Mouse (Mus musculus): ENCODE measurements around the gene Alcam. TPM values are rescaled to one million over a fixed set of nuclear protein-coding genes. Genes with fewer than 3 reads are reported as not detected.

The Alcam gene
- polyA plus RNA-seq, 1 experiment from 2014 or later, result 28.1 TPM

DNA sequence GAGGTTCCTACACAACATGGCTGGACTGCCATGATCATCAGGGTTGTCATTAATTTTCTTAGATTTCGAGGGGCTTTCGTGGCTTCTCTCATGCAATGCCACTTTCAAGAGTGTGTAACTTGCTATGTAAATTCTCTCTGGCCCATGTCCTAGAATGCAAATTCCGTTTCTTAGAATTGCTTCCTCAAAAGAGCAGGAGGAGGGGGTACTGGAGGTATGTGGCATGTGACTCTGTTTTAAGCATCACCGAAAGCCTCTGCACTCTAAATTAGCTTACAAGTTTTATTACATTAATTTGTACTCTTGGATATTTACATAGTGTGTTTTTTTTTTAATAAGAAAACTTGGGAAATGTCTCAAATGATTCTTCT, 150.4 kb downstream of the Alcam start:
- DNase-seq (ENCODE audit: low spot score) (no peak), ATAC-seq (replicated peaks; ENCODE audit: insufficient number of reproducible peaks, low FRiP score, low TSS enrichment, low read depth) (no peak)
- Histone ChIP-seq H3K4me1 (ENCODE audit: control insufficient read depth, insufficient read depth, low read length) (no peaks in the 10 kb centered on the region), H3K27ac (replicated peaks; ENCODE audit: low read depth, low read length) (no peak overlapping the region), H3K9ac (replicated peaks; ENCODE audit: low read length) (no peak overlapping the region), H3K4me2 (ENCODE audit: low read depth, low read length) (no peak overlapping the region), H3K4me3 (ENCODE audit: low read depth, low read length) (no peak overlapping the region), H3K9me3 (replicated peaks; ENCODE audit: control insufficient read depth, low read length) (no peaks in the 10 kb centered on the region), H3K36me3 (replicated peaks; ENCODE audit: control insufficient read depth, insufficient read depth, low read depth, low read length) (no peaks in the 10 kb centered on the region), H3K27me3 (ENCODE audit: control insufficient read depth, insufficient read depth, low read length) (no peaks in the 10 kb centered on the region)
- 86% methylated on average over 4 of the region's 4 CpGs for WGBS

DNA sequence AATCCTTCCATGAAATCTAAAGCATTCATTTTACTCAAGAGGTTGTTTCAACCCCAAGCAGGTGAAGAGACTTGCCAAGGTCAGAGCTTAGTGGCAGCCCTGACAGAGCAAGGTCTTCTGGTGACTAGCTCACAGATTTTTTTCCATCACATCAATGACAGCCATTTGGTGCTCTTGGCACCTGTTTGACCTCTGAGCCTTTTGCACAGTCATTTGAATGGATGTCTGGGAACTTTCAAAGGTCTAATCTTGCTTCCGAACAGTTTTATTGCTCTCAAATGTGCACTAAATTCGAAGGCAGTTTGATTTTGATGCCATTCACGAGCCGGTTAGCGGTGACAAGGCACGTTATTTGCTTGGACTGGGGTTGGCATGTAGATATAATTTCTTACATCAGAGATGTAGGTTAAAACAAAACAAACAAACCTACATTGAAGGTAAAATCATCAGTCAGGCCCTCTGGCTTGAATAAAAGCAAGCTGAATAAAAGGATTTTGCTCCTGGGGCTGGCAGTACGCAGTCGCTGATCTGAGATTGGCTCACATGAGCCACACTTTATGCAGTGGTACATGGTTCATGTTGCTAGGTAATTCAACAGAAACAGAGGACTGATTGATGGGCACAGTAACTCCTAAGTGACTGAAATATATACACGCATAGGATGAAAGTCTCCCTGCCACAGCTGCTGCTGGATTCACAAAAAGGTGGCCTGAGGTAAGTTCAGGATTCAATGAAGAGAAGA, 150.9 kb downstream of the Alcam start:
- no peak overlapping the region for H3K9ac ChIP-seq (replicated peaks; ENCODE audit: low read length)
- no peak overlapping the region for H3K27ac ChIP-seq (replicated peaks; ENCODE audit: low read depth, low read length)
- no peak overlapping the region for H3K4me3 ChIP-seq (ENCODE audit: low read depth, low read length)
- H3K4me1 ChIP-seq (ENCODE audit: control insufficient read depth, insufficient read depth, low read length), result no peaks in the 10 kb centered on the region
- no peaks in the 10 kb centered on the region for H3K9me3 ChIP-seq (replicated peaks; ENCODE audit: control insufficient read depth, low read length)
- no peak overlapping the region for H3K4me2 ChIP-seq (ENCODE audit: low read depth, low read length)
- WGBS, result 81% methylated on average over 9 of the region's 9 CpGs
- no peak for ATAC-seq (replicated peaks; ENCODE audit: insufficient number of reproducible peaks, low FRiP score, low TSS enrichment, low read depth)
- H3K27me3 ChIP-seq (ENCODE audit: control insufficient read depth, insufficient read depth, low read length), result no peaks in the 10 kb centered on the region
- DNase-seq (ENCODE audit: low spot score), result no peak
- H3K36me3 ChIP-seq (replicated peaks; ENCODE audit: control insufficient read depth, insufficient read depth, low read depth, low read length), result no peaks in the 10 kb centered on the region

- H3K4me1 ChIP-seq (ENCODE audit: control insufficient read depth, insufficient read depth, low read length), result no peaks in the 10 kb centered on the region
- H3K4me3 ChIP-seq (ENCODE audit: low read depth, low read length), result no peak overlapping the region
- no peak overlapping the region for H3K4me2 ChIP-seq (ENCODE audit: low read depth, low read length)
- no peaks in the 10 kb centered on the region for H3K27me3 ChIP-seq (ENCODE audit: control insufficient read depth, insufficient read depth, low read length)
- WGBS, result 87% methylated on average over 7 of the region's 7 CpGs
- no peaks in the 10 kb centered on the region for H3K36me3 ChIP-seq (replicated peaks; ENCODE audit: control insufficient read depth, insufficient read depth, low read depth, low read length)
- no peaks in the 10 kb centered on the region for H3K9me3 ChIP-seq (replicated peaks; ENCODE audit: control insufficient read depth, low read length)
- H3K9ac ChIP-seq (replicated peaks; ENCODE audit: low read length), result no peak overlapping the region
- no peak overlapping the region for H3K27ac ChIP-seq (replicated peaks; ENCODE audit: low read depth, low read length)
- DNase-seq (ENCODE audit: low spot score) (no peak), ATAC-seq (replicated peaks; ENCODE audit: insufficient number of reproducible peaks, low FRiP score, low TSS enrichment, low read depth) (no peak)
Measured at GRCm38 (mm10) chr16:52301730-52302129, 152.1 kb downstream of the Alcam start.

DNA sequence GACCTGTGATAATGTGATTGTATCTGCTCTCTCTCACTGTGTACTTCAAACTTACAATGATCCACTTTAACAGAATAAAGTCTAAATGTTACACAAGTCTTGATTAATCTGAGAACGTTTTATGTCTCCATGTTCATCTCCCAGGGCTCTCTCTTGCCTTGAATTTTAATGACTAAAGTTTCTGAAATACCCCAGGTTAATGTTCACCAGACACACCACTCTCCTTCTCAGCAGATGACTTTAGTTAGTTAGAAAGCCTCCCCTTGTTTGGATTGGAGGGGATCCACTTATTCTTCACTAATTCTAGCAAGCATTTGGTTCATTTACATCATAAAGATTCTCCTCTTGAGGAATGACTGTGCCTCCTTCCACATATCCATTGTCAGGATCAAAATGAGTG, 157.5 kb downstream of the Alcam start:
- DNase-seq (ENCODE audit: low spot score) (no peak), ATAC-seq (replicated peaks; ENCODE audit: insufficient number of reproducible peaks, low FRiP score, low TSS enrichment, low read depth) (no peak)
- no peaks in the 10 kb centered on the region for H3K4me1 ChIP-seq (ENCODE audit: control insufficient read depth, insufficient read depth, low read length)
- no peaks in the 10 kb centered on the region for H3K9me3 ChIP-seq (replicated peaks; ENCODE audit: control insufficient read depth, low read length)
- no peak overlapping the region for H3K4me3 ChIP-seq (ENCODE audit: low read depth, low read length)
- H3K27ac ChIP-seq (replicated peaks; ENCODE audit: low read depth, low read length), result no peak overlapping the region
- no peak overlapping the region for H3K4me2 ChIP-seq (ENCODE audit: low read depth, low read length)
- H3K9ac ChIP-seq (replicated peaks; ENCODE audit: low read length), result no peak overlapping the region
- WGBS, result 43% methylated on average over 1 of the region's 1 CpGs
- no peaks in the 10 kb centered on the region for H3K36me3 ChIP-seq (replicated peaks; ENCODE audit: control insufficient read depth, insufficient read depth, low read depth, low read length)
- H3K27me3 ChIP-seq (ENCODE audit: control insufficient read depth, insufficient read depth, low read length), result no peaks in the 10 kb centered on the region

- no peak overlapping the region for H3K4me3 ChIP-seq (ENCODE audit: low read depth, low read length)
- no peaks in the 10 kb centered on the region for H3K27me3 ChIP-seq (ENCODE audit: control insufficient read depth, insufficient read depth, low read length)
- H3K36me3 ChIP-seq (replicated peaks; ENCODE audit: control insufficient read depth, insufficient read depth, low read depth, low read length), result no peaks in the 10 kb centered on the region
- no peaks in the 10 kb centered on the region for H3K4me1 ChIP-seq (ENCODE audit: control insufficient read depth, insufficient read depth, low read length)
- no peak for DNase-seq (ENCODE audit: low spot score)
- H3K9me3 ChIP-seq (replicated peaks; ENCODE audit: control insufficient read depth, low read length), result no peaks in the 10 kb centered on the region
- ATAC-seq (replicated peaks; ENCODE audit: insufficient number of reproducible peaks, low FRiP score, low TSS enrichment, low read depth), result no peak
- H3K27ac ChIP-seq (replicated peaks; ENCODE audit: low read depth, low read length), result no peak overlapping the region
- H3K9ac ChIP-seq (replicated peaks; ENCODE audit: low read length), result no peak overlapping the region
- H3K4me2 ChIP-seq (ENCODE audit: low read depth, low read length), result no peak overlapping the region
Measured at GRCm38 (mm10) chr16:52295535-52295934, 158.3 kb downstream of the Alcam start.

GRCm38 (mm10) chr16:52292440-52293048, 161.3 kb downstream of the Alcam start:
- Histone ChIP-seq H3K27me3 (ENCODE audit: control insufficient read depth, insufficient read depth, low read length) (no peaks in the 10 kb centered on the region), H3K4me2 (ENCODE audit: low read depth, low read length) (no peak overlapping the region), H3K4me3 (ENCODE audit: low read depth, low read length) (no peak overlapping the region), H3K9ac (replicated peaks; ENCODE audit: low read length) (no peak overlapping the region), H3K27ac (replicated peaks; ENCODE audit: low read depth, low read length) (no peak overlapping the region), H3K9me3 (replicated peaks; ENCODE audit: control insufficient read depth, low read length) (no peaks in the 10 kb centered on the region), H3K4me1 (ENCODE audit: control insufficient read depth, insufficient read depth, low read length) (no peaks in the 10 kb centered on the region), H3K36me3 (replicated peaks; ENCODE audit: control insufficient read depth, insufficient read depth, low read depth, low read length) (no peaks in the 10 kb centered on the region)
- DNase-seq (ENCODE audit: low spot score) (no peak), ATAC-seq (replicated peaks; ENCODE audit: insufficient number of reproducible peaks, low FRiP score, low TSS enrichment, low read depth) (no peak)
- 86% methylated on average over 3 of the region's 3 CpGs for WGBS

DNA sequence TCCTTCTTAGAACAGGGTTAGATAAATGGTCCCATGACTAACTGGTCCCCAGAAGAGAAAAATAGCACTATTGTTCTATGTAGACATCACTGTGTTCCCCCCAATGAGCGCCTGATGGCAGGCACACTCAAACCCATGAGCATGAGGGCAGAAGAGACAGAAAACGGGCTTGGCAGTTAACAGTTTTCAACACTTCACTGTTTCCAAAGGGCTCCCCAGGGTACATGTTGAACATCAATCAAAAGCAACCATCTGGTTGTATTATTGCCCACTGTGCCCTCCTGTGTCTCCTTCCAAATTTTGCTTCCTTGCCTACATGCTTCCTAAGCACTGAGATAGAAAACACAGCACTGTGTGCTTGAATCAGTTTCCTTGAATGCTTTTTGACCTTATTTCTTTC, 173.7 kb downstream of the Alcam start:
- no peaks in the 10 kb centered on the region for H3K27me3 ChIP-seq (ENCODE audit: control insufficient read depth, insufficient read depth, low read length)
- no peak overlapping the region for H3K4me2 ChIP-seq (ENCODE audit: low read depth, low read length)
- H3K27ac ChIP-seq (replicated peaks; ENCODE audit: low read depth, low read length), result no peak overlapping the region
- H3K9ac ChIP-seq (replicated peaks; ENCODE audit: low read length), result no peak overlapping the region
- H3K9me3 ChIP-seq (replicated peaks; ENCODE audit: control insufficient read depth, low read length), result no peaks in the 10 kb centered on the region
- no peaks in the 10 kb centered on the region for H3K36me3 ChIP-seq (replicated peaks; ENCODE audit: control insufficient read depth, insufficient read depth, low read depth, low read length)
- DNase-seq (ENCODE audit: low spot score) (no peak), ATAC-seq (replicated peaks; ENCODE audit: insufficient number of reproducible peaks, low FRiP score, low TSS enrichment, low read depth) (no peak)
- 55% methylated on average over 2 of the region's 2 CpGs for WGBS
- H3K4me3 ChIP-seq (ENCODE audit: low read depth, low read length), result no peak overlapping the region
- H3K4me1 ChIP-seq (ENCODE audit: control insufficient read depth, insufficient read depth, low read length), result no peaks in the 10 kb centered on the region

DNA sequence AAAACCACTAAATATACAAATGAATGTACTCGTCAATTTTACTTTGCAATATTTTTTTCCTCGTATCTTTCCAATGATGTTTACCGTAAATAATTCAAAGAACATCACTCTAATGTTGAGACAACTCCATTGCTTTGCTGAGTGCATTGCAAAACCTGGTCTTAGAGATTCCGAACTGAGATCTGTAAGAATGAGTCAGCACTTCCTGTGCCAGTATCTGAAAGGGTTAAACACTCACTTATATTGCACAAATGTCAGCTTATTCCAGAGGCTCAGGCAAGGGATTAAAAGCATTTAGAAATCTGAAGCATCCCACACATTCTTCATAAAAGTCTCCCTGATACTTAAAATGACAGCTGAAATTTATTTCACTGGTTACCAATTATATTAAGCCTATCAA, 188.8 kb downstream of the Alcam start:
- H3K4me1 ChIP-seq (ENCODE audit: control insufficient read depth, insufficient read depth, low read length), result no peaks in the 10 kb centered on the region
- ATAC-seq (replicated peaks; ENCODE audit: insufficient number of reproducible peaks, low FRiP score, low TSS enrichment, low read depth) (no peak), DNase-seq (ENCODE audit: low spot score) (no peak)
- no peaks in the 10 kb centered on the region for H3K9me3 ChIP-seq (replicated peaks; ENCODE audit: control insufficient read depth, low read length)
- H3K9ac ChIP-seq (replicated peaks; ENCODE audit: low read length), result no peak overlapping the region
- no peak overlapping the region for H3K4me2 ChIP-seq (ENCODE audit: low read depth, low read length)
- H3K27ac ChIP-seq (replicated peaks; ENCODE audit: low read depth, low read length), result no peak overlapping the region
- H3K36me3 ChIP-seq (replicated peaks; ENCODE audit: control insufficient read depth, insufficient read depth, low read depth, low read length), result no peaks in the 10 kb centered on the region
- H3K4me3 ChIP-seq (ENCODE audit: low read depth, low read length), result no peak overlapping the region
- no peaks in the 10 kb centered on the region for H3K27me3 ChIP-seq (ENCODE audit: control insufficient read depth, insufficient read depth, low read length)
- 89% methylated on average over 4 of the region's 4 CpGs for WGBS

Data from embryonic facial prominence, embryonic 11.5 days (tissue).